Mouse (Mus musculus) gastrocnemius, postnatal 14 days (tissue): ENCODE results near the gene Tmem102. TPM values are rescaled to one million over a fixed set of nuclear protein-coding genes. Genes with fewer than 3 reads are reported as not detected.

Experiments
- DNase-seq: peaks from one replicate; pipeline ENCODE4 v3.0.0; 2021; ENCODE audit warnings: mixed read lengths
- intact Hi-C: fragments of 180-260 bp; cut with DNase I; formaldehyde crosslinking; loops from one replicate; pipeline ENCODE4 v1.15.1; 2025; ENCODE audit warnings: low total_unique reads
- total RNA-seq, 2 experiments: library from RNA; stranded (reverse); gene quantifications; 2 replicates each; pipeline ENCODE4 v1.2.3; 2021

Tmem102 gene
- total RNA-seq, 2 experiments from 2014 or later = 0.16 to 0.27 TPM

GRCm38 (mm10) chr11:69833554-69833953, 28.1 kb upstream of the Tmem102 start:
- no peak for DNase-seq
- intact Hi-C loops = no loop called here

DNA sequence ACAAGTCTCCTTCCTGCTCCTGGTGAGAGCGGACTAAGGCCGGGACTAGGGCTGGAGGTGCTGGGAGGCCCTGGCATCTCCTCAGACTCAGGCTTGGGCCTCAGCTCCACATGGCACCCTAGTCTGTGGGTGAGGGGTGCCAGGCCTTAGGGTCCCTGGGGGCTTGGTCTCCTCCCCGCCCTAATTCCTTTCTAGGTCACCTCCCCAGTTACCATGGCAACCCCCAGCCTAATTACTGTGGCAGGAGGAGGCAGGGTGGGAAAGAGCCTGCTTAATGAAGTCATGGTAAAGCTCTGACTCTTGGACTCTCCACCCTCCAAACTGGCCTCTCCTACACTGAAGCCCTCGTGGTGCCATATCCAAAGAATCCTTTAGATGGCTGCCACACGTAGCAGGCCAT, 23.4 kb upstream of the Tmem102 start:
- intact Hi-C loops = no loop called here

GRCm38 (mm10) chr11:69823456-69823855, 18.0 kb upstream of the Tmem102 start:
- DNase-seq = no peak
- intact Hi-C loops = no loop called here

More for the DNA sequence above, 23.4 kb upstream of the Tmem102 start:
- no peak for DNase-seq

GRCm38 (mm10) chr11:69822080-69822479, 16.7 kb upstream of the Tmem102 start, which contains the start of gene Spem1:
Gene Spem1 (minus strand): TSS chr11:69822180.
- DNase-seq = no peak
- intact Hi-C loops = no loop called here

DNA sequence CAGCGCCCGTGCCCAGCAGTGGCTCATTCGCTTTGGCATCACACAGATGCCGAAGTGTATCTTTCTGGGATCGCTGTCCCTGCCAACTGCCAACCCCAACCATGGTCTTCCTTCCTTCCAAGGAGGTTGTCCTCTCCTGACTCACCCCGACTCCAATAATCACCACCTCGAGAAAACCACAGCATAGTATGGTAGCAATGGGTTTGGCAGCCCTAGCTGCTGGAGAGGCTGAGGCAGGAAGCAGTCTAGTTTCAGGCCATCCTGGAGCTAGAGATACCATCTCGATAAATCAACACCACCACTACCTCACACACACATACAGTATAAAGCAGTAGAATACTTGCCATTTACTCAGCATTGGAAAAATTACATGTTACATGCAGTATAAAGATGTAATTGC, 13.4 kb upstream of the Tmem102 start:
- DNase-seq = no peak
- intact Hi-C loops = no loop called here

DNA sequence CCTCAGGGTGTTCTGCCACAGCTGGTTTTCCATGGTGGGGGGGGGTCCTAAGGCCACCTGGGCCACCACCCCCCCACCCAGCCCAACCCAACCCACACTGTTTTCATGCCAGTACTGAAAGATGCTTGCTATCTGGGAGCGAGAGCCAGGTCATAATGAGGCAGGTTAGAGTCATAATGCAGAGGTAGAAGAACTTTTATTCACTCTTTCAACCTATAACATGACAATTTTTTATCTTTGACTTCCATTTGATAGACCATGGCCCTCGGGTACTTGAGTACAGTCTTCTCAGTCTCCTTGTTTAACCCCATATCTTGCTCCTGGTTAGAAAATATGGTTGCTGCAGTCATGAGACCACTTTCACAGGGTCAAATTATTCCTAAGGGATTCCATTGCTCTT, 12.9 kb upstream of the Tmem102 start, which contains the start of gene Spem2:
Gene Spem2 (minus strand): TSS at position 101 of the 400 bp plus-strand sequence.
- no peak for DNase-seq
- intact Hi-C loops = no loop called here

DNA sequence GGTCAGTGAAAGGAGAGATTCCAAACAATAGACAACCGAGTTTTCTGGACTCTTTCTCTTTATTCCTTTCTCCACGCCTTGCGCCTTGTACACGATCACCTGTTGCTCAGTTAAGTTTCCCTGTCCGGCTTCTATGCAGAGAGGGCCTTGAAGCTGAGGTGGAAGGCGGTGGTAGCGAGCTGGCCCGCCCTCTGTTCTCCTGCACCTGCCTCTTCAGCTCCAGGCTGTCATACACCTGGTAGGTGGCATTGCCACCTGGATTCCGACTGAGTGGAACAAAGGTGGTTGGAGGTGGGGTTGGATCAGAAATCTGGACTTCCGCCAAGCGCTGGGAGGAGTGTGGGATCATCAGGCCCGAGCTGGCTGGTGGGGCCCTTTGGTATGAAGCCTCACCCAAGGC, 11.1 kb upstream of the Tmem102 start:
- no peak for DNase-seq
- intact Hi-C loops = no loop called here

- intact Hi-C loops = no loop called here
- no peak for DNase-seq
These were observed 9.7 kb upstream of the Tmem102 start, which contains the start of gene Gm39566 for GRCm38 (mm10) chr11:69815155-69815554. Gene Gm39566 (minus strand): TSS chr11:69815298.

DNA sequence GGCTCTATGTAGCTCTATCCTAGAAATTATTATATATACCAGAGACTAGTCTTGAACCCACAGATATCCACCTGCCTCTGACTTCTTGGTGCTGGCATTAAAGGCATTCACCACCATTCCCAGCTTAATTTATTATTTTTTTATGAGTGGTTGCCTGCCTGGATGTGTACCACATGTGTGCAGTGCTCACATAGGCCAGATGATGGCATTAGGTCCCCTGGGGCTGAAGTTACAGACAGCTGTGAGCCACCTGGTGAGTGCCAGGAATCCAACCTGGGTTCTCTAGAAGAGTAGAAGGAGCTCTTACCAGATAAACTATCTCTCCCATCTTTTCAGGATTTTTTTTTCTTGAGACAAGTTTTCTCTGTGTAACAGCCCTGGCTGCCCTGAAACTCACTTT, 4.9 kb upstream of the Tmem102 start:
- DNase-seq = no peak
- intact Hi-C loops = loop anchor here (5.0 kb wide), 1 partner anchor 67 kb away; the partner anchor contains the start of gene Tmem95

GRCm38 (mm10) chr11:69807641-69808040, 2.2 kb upstream of the Tmem102 start:
- DNase-seq = no peak
- intact Hi-C loops = no loop called here

- intact Hi-C loops = no loop called here
- DNase-seq = no peak
These were observed 954 bp upstream of the Tmem102 start for GRCm38 (mm10) chr11:69806378-69806777.

GRCm38 (mm10) chr11:69804652-69804940, 828 bp downstream of the Tmem102 start:
- peak; percentile 44 for DNase-seq
- intact Hi-C loops = loop anchor here (5.0 kb wide), 1 partner anchor 33 kb away; the partner anchor contains the start of genes Nlgn2 and Tmem256

DNA sequence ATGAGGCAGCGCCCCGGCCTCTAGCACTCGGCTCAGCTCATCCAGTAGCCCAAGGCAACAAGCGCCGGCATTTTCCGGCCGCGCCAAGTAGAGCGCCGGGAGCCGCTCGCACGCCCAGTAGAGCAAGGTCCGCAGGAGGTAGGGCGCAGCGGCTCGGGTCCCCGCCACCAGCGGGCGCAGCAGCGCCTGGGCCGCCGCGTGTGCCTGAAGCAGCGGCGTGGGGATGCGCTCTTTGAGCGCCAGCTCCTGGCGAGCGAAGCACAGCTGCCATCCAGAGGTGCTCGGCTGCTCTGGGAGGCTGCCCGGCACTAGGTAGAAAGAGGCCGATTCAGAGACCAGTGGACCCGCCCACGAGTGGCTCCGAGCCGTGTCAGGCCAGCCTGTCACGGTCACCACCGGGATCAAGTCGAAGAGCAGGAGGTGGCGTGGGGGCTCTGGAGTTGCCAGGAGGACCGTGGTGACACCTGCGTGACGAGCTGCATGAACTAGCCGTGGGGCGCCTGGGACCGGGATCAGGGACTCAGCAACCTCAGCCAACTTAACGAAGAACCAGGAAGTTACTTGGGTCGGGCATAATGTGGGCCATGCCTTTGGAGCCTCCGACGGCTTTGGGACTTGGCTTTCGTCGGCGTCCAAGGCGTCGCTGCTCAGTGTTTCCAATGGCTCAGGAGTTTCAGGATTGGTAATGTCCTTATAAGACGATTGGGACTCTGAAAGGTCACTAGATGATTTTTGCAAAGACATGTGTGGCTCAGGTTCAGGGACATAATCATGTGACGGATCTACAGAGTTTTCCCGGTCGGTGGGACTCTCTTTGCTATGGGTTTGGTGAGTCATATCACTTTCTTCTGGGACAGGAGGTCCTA, 1.4 kb downstream of the Tmem102 start:
- intact Hi-C loops = loop anchor here (5.0 kb wide), 1 partner anchor 33 kb away; the partner anchor contains the start of genes Nlgn2 and Tmem256
- DNase-seq = peak; percentile 83

DNA sequence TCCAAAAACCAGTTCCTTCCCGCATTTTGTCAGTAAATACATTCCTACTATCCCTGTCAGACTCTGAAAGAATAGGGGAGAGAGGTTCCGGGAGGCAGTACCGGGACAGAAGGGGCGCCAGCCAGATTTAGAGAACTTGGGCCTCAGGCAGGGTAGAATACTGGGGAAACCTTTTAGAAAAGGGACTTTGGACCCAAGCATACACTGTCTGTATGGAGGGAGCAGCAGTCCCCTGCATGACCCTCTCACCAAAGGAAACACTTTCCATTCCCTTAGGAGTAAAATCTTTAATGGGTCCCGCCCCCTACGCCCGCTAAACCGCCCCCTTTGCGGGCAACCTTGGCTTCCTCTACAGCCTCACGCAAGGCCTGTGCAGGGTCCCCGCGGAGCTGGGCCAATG, 2.1 kb downstream of the Tmem102 start:
- no peak for DNase-seq
- intact Hi-C loops = loop anchor here (5.0 kb wide), 1 partner anchor 34 kb away; the partner anchor contains the start of genes Nlgn2 and Tmem256

- DNase-seq = peak; percentile 90
- intact Hi-C loops = loop anchor here (5.0 kb wide), 1 partner anchor 35 kb away; the partner anchor contains the start of genes Nlgn2 and Tmem256
These were observed 2.7 kb downstream of the Tmem102 start for GRCm38 (mm10) chr11:69802648-69803105.

DNA sequence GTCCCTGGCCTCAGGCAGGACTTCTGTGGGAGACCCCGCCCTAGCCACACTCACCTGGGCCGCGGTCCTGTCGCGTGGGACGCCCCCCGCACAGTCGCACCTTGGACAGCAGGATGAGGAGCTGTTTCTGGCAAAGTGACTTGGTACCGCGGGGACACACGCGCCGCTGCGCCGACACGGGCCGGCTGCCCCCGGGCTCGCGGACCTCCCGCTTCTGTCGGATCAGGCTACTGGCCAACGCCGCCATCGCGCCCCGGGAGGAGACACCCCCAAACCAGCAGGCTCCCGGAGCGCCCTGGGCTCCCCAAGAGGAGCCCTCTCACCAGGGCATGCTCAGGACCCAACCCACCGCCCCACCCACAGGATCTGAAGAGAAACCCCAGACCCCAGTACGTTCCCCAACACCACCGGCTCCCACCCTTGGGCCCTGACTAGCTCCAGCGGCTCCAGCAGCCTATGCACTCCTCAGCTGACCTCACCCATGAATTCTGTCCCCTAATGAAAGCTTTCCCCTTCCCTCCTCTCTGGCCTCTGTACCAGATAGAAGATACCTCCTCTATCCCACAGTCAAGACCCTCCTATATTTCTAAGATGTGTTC, 3.9 kb downstream of the Tmem102 start, which contains the start of gene Fgf11:
Gene Fgf11 (minus strand): TSS at position 479 of the 599 bp plus-strand sequence.
- DNase-seq = no peak
- intact Hi-C loops = loop anchor here (5.0 kb wide), 1 partner anchor 36 kb away; the partner anchor contains the start of genes Nlgn2 and Tmem256

GRCm38 (mm10) chr11:69800392-69801197, 4.8 kb downstream of the Tmem102 start:
- peak; percentile 73 for DNase-seq
- intact Hi-C loops = loop anchor here (5.0 kb wide), 1 partner anchor 37 kb away; the partner anchor contains the start of genes Nlgn2 and Tmem256

GRCm38 (mm10) chr11:69800138-69800391, 5.4 kb downstream of the Tmem102 start:
- DNase-seq = peak; percentile 76
- intact Hi-C loops = loop anchor here (5.0 kb wide), 1 partner anchor 37 kb away; the partner anchor contains the start of genes Nlgn2 and Tmem256

DNA sequence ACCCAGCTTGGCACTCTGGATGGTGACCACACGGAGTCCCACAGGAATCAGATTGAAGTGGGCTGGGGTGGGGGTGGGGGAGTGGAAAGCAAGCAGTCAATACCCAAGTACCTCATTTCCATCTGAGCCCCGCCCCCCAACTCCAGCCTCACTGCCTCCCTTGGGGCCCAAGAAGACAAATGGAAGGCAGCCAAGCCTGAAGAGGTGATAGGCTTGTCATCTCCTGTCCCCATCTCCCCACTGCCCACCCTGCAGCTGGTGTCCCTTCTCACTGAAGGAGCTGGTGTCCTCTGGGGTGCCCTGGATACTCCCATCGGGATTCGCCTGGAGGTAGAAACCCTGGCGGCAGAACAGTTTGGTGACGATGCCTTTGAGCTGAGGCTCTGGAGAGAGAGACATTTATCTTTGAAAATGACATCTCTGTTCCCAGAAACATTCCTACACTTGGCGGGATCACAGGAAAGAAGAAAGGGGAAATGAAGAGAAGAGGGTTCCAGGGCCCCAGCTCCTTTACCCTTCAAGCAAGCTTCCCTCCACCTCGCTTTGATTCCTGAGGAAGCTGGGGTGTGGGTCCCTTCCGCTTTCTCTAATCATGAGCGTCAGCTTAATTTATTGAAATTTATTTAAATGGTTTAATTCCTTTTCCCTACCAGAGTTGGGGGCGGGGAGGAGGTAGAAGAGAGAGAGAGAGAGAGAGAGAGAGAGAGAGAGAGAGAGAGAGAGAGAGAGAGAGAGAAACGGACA, 5.9 kb downstream of the Tmem102 start:
- DNase-seq = no peak
- intact Hi-C loops = loop anchor here (5.0 kb wide), 2 partner anchors 37 to 38 kb away; partner anchors contain the start of genes Nlgn2, Slc35g3 and Tmem256
